Mouse (Mus musculus) embryo, embryonic 10 days (tissue): ENCODE data around the gene Gm4969.
"Not testable (repeated sequence)": the region's sequence is repeated elsewhere in the genome, so short reads cannot be mapped to it uniquely, and the experiment has no call there.

ENCODE experiments used
- DNase-seq: peaks from one replicate; pipeline ENCODE4 v3.0.0-alpha.2; 2015; ENCODE audit warnings: low spot score

The Gm4969 gene

DNA sequence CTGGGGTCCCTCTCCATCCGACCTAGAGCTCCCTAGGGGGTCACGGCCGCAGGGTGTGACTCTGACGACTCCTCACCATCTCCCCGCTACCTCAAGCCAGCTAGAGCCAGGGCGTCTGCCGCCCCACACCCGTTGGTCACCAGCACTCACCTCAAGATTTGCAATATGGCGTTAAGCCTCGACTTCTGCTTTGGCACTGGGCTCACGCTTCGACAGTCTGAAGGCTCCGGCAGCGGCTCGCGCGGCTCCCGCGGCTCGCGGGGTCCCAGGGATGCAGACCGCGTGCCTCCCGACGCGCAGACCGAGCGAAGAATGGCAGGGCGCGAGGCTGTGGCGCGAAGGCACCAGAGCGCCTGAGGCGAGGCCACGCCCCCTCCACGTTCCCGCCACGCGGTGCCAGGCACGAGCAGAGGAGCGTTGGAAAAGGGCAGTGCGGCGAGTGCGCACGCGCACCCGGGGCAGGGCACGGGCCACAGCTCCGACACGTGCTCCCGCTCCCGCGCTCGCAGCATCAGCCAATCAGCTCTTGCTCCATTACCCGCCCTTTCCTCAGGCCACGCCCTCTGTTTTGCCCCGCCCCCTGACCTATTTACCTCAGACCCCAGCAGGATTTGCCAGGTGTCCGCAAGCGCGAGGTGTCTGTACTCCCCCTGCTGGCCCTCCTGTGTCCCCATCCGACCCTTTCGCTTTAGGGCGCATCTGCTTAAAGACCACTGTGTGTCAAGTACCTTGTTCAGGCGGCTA, at the start of gene Gm4969:
Gene Gm4969 (minus strand): TSS at position 341 of the 744 bp plus-strand sequence.
- peak; percentile 73 for DNase-seq

DNA sequence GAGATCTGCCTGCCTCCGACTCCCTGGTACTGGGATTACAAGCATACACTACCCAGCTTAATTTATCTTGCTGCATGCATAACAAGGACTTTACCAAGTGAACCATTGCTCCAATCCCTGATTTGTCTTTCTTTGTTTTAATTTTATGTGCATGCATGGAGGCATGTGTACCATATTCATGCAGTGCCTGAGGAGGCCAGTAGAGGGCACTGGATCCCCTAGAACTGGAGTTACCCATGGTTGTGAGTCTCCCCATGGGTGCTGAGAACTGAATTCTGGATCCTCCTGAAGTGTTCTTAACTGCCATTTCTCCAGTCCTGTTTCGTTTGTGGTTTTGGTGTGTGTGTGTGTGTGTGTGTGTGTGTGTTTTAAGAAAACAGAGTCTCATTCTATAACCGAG, 48.8 kb upstream of the Gm4969 start:
- DNase-seq: no peak

DNA sequence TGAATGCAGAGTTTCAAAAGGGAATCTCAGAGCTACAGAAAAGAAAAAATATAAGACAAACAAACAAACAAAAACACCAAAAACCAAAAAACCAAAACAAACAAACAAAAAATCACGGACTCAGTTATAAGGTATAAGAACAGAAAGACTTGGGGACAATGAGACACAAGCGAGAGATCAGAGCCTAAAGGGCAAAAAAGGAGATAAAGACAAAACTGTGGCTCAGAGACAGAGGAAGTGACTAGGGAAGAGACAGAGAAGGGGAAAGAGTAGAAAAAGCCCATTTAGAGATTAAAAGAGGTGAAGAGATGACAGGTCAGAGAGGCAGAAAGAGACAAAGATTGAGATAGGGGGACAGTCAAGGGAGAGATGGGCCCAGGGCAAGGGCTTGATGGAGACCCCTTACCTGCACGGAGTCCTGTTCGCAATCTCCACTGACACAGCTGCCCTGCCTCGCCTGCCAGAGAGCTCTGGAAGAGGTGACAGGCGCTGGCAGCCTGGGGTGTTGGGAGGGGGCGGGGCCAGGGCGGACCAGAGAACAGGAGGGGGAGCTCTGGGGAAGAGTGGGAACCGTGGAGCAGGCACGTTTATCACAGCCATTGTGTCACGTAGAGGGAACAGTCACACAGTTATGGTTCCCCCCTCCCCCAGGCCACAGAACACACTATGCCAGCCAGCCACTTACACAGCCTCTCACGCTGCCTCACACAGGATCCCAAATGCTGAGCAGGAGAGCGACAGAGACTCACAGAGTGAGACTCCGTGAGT, 47.7 kb upstream of the Gm4969 start, which contains the start of gene Gipr:
Gene Gipr (minus strand): TSS at position 472 of the 768 bp plus-strand sequence.
- DNase-seq: no peak

DNA sequence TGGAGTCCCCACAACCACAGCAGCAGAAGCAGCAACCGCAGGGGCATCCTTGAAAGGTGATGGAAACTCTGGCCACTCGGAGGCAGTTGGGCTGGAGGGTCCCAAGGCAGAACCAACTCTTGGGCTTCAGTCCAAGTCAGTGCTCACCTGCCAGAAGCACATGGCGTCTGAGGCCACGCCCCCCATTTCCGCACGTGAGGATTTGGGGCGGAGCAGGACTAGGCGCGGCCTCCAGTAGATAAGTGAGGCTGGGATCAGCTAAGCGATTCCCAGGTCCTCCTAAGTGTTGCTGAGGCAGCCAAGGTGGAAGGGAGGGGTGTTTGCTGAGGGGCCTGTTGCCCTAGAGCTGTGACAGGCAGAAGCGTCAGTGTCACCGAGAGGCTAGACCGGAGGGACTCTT, 46.8 kb upstream of the Gm4969 start:
- peak; percentile 53 for DNase-seq

DNA sequence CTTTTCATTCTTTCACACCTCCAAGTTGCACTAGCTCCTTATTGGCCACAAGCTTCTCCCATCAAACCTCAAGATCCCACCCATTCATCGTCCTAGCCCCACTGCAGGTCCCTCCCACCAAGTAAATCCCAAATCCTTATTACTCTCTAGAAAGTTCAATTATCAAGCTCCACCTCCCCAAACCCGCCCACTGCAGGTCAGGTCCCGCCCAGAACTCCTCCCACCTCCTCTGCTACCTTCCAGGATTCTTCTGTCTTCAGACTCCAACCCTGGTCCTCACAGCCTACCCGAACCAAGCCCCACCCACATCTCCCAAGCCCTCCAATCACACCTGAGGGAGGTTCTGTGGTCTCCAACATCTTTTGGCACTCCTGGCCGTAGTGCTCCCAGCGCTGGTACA, 46.0 kb upstream of the Gm4969 start:
- DNase-seq: peak; percentile 59

DNA sequence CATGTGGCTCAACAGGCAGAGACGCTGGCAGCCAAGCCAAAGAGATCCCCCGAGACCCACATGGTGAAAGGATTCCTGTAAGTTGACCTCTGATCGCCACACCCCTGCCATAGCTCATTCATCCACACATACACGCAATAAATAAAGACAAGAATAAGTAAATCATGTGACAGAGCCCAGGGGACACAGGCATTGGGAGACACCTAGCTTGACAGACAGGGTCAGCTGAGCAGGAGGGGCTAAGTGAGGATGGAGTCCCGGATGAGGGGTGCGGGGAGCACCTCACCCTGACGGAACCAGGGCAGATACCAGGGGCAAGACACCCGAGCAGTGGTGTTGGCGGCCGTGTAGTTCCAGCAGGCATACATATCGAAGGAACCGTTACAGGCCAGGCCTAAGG, 45.6 kb upstream of the Gm4969 start:
- DNase-seq: no peak

DNA sequence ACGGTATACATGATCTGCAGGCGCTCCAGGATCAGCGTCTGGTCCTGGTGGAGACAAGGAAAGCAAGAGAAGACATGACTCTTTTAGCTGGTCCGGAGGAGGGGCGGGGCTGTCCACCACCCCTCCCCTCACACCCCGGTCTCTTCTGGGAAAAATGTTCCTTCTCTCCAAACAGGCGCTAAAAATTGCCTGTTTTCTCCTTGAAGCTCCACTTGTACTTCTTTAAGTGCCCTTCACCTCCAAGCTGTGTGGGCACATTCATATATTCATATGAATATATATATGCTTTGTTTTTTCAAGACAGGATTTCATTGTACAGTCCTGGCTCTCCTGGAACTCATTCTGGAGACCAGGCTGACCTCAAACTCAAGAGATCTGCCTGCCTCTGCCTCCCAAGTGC, 44.8 kb upstream of the Gm4969 start:
- no peak for DNase-seq

DNA sequence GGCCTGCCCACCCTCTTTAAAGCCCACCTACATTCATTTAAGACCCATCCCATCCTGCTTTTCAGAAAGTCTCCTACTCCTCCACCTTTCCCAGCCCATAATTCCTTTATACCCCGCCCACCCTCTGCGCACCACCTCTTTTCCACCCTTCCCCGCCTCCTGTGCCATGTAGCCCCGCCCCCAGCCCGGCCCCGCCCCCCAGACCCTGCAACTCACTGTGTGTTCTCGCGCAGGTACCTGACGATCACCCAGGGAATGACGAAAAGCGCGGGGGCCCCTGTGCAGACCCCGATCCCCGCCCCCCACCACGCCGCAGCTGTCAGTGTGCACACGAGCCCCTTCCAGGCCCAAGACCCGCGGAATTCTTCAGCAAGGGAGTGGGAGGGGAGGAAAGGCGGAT, 41.9 kb upstream of the Gm4969 start:
- peak; percentile 32 for DNase-seq

DNA sequence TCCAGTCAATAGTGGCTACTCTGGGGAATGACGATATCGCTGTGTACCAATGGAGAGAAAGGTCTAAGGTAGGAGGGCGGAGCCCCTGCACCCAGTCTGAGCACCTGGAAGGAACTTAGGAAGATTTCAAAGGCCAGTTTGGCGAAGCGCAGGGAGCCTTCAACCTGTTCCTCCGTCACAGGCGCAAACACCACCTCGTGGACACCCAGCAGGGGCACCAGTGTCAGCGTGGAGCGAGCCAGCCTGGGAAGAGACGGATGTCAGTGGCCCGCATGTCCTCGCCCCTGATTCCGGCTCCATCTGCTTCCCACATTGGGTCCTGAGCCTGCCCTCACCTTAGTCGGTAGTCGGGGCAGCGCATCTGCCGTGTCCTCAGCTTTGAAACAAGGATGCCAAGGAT, 41.2 kb upstream of the Gm4969 start:
- no peak for DNase-seq

DNA sequence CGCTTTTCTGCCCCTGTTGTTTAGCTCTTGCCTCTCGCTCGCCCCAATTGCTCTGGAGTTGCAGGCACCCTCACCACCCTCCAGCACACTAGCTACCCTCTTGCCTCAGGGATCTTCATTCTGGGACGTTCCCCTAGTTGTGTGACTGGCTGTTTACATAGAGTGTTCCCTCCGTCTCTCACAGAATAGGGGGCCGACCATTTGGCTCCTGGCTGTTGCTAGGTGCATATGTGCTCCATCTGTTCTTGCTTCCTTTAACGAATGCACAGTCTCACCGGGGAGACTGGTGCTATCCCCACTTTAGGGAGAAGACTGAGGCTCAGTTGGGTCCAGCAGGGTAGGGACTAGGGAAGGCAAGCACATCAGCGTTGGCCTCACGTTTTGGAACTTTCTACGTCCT, 40.4 kb upstream of the Gm4969 start:
- no peak for DNase-seq

DNA sequence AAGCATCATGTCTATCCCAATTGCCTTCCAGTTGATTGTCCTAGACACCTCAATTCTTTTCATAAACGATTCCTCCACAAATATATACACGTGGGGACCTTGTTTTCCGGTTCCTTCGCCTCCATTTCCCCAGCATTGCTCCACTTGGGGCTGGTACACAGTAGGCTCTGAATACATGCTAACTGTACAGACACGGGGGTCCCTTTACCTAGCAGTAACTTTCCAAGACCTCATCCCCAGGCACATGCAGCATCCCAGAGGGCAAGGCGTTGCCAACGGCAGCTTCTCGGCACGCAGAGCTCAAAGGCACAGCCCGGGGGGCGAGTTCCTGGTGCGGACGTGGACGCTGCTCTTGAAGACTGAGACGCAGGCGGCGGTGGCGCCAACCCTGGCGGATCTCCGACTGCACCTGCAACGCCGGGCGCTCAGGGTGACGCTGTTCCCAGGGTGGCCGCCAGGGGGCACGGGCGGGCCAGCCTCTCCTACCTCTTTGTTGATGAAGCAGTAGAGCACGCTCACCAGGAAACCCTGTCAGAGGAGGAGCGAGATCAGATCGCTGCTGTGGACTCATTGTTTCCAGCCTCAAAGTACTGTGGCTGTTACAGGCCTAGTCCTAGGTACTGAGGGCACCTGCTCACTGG, 39.1 kb upstream of the Gm4969 start:
- DNase-seq: peak; percentile 92

DNA sequence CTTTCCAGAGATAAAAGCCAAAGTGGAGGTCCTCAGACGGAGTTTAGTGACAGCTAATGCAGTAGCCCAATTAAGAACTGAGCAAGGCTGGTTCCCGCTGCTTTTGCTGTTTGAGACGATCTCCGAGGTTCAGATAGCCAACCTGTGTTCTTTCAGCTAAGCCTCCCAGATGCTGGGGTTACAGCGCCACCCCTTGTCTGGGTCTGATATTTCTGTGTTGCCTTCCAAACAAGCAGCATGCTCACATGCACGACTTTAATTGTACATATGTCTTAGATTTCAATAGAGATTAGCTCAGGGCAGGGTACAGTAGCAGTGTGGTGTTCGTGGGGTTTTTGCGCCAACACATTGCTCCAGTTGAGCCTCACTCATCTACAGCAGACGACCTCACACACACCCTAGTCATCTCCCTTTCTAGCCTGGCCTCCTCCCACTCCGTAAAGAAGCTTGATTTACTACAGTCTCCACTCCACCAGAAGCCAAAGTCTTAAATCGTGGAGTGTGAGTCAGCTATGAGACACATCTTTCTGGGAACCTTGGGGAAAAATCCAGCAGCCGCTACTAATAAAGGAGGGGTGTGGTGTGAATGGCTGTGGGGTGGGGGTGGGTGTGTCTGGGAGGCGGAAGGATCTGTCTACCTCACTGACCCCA, 37.8 kb upstream of the Gm4969 start:
- no peak for DNase-seq

DNA sequence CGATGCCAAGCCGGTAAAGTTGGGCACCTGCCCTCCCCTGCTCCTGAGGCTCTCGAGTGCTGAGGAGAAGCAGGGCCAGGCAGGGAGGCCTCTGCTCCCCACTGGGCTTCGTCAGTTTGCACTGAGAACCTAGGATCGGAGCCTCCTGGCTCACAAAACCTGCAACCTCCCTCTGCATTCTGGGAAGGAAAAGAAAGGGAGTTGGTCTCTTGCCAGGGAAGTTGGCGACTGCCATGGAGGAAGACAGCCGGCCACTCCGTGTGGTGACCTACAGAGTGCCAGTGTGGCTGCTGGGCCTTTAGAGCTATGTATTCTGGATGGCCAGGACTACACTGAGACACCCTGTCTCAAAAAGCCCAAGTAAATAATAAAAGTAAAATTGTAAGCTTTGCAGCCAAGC, 36.6 kb upstream of the Gm4969 start:
- DNase-seq: no peak

DNA sequence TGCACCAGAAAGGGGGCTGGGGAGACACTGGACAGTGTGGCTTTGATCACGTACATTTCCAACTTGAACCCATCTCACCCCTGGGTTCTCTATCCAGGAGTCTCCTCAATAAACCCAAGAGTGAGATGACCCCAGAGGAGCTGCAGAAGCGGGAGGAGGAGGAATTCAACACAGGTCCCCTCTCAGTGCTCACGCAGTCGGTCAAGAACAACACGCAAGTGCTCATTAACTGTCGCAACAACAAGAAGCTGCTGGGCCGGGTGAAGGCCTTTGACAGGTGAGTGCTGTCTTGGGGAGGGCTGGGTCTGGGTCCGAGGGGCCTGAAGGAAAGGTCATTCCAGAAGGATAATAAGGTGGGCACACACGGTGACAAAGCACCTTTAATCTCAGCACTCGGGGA, 33.0 kb upstream of the Gm4969 start:
- DNase-seq: not testable (repeated sequence)

DNA sequence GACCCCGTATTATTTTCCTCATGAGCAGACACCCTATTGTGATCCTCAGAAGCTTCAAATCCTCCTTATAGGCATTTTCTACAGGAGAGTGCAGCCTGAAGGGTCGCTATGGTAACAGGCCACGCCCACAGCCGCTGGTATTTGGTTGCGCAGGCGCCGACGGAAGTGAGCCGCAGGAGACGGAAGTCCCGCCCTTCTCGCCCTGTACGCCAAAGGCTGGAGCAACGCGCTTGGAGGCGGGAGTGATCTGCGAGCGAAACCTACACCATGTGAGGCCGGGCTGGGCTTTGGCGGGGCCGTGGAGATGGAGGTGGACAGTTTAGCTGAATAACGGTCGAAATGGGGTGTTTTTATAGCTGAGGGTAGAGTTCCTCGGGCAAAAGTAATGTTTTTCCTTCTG, 31.5 kb upstream of the Gm4969 start, which contains the start of gene Snrpd2:
Gene Snrpd2 (plus strand): TSS at position 97 of the 400 bp plus-strand sequence.
- peak; percentile 99 for DNase-seq

DNA sequence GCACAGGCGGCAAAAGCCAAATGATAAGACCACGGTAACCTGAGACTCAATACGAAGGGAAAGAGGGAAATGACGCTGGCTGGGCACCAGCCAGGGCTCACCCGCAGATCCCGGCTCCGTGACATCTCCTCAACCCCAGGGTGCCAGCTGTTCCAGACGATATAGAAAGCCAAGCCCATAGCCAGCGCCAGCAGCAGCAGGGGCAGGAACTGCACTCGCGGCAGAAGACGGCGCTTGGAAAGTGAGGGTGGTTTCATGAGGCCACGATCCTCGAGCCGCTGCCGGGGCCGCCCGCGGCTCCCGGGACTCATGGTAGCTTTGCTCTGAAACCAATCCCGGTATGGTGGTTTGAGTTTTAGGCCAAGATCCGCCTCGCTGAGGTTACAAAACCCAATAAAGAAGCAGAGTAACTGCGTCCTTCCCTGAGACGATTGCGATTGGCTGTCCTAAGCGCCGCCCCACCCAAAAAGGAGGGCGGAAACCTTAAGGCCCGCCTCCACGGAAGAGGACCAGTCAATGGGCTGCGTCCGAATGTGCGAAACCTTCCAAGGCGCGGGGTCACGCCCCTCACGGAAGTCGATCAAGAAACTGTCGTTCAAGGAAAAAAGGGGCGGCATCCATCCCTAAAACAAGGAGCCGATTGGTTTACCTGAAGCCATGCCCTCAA, 30.8 kb upstream of the Gm4969 start, which contains the start of gene Qpctl:
Gene Qpctl (minus strand): TSS at position 417 of the 667 bp plus-strand sequence.
- peak; percentile 99 for DNase-seq

DNA sequence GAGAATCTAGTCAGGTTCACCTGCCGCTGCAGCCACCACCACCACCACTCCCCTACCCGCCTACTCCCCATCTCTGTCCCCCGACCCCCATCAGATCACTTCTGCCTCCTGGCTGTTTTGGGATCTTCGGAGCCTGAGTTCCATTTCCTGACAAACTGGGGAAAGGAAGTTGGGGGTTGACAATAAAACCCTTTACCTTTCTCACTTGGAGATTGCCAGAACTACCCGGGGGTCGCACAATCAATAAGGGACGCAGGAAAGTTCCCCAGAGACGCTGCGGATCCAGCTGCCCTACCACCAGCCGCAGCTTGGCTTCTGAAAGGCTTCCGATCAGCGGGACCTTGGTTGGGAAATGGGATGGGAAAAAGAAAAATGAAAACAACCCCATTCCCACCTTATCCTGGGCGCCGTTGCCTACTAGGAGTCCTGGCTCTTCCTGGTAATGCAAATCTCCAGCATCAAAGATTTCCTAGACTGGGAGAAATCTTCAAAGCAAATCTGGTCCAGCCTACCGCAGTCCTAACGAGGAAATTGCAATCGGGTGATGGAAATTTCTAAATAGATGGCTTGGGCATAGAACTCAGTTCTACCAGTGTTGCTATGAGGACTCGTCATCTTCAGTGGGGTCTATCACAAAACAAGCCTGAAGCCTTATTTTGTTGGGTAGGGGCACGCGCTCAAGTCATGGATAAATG, 30.2 kb upstream of the Gm4969 start:
- no peak for DNase-seq

DNA sequence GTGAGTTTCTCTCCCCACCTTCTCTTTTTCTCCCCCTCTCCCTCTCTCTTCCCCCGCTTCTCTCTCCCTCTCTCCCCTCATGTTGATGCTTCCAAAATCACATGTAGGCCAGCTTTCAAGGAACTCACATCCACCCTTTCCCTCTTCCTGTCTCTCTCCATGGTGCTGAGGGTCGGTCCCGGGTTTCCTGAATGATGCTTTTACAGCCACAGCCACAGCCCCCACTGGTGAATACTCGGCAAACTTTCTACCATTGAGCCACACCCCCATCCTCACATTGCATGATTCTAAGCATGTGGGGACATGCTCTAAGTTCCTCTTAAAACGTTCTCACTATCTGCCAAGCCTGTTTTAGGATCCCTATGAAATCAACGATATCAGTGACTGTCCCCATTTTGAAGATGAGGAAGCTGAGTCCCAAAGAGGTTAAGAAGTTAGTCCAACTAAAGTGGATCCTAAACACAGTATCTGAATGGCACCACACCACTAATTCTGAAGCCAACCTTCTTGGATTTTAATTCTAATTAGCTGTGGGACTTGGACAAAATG, 29.4 kb upstream of the Gm4969 start:
- DNase-seq: peak; percentile 34

DNA sequence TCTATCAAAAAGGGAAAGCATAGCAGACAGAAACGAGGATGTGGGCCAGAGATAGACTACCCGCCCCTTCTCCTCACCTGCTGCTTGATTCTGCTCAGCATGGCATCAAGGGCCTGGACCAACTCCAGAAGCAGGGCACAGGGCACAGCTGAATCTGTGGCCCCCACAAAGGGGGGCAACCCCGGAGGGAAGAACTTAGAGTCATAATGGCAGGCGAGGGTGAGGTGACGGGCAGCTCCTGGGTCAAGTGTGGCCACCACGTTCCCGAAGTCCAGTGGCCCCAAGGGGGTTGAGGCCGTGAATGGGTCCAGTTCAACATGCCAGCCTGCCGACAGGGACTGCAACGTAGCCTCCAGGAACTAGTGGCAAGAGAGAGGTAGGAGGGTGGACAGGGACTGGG, 28.6 kb upstream of the Gm4969 start:
- DNase-seq: no peak

DNA sequence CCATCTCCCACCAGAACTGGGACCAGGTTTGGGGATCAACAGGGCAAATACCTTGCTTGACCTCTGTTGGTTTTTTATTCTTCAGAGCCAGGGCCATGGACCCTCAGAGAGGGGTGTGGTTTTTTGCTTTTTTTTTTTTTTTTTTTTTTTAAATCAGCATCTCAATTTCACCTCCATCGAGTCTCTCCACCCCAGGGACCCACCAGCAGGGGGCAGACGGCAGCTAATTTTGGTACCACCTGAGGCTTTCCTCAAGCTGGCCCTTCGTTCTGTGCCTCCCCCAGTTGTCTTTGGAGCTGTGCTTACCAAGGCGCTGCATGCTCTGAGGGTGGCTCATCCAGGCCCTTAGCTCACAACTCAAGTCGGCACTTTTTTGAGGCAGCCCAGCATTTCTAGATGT, 19.2 kb upstream of the Gm4969 start:
- DNase-seq: peak; percentile 36
